Mouse (Mus musculus): ENCODE measurements at regions not wholly inside any gene's neighbourhood (a gene's known extent, or its start where the extent isn't known, plus 50 kb on each side); places are given as distances from the start of the nearest gene placed in this dataset.

GRCm38 (mm10) chr3:18868117-18868739 lies 760.2 kb downstream of the 1700064H15Rik start:
- H3K4me1 ChIP-seq (ENCODE audit: control insufficient read depth, insufficient read depth, insufficient read length, low read length) = no peaks in the 10 kb centered on the region; the same call in 1 of the 2 replicates
- H3K4me3 ChIP-seq (ENCODE audit: low read depth, low read length) = no peak overlapping the region
- TF ChIP-seq POLR2A (IDR thresholded peaks at IDR 0.05; ENCODE audit: low read depth, low read length) = no peak
- no peak for TF ChIP-seq CTCF (IDR thresholded peaks at IDR 0.05; ENCODE audit: extremely low read depth, insufficient read length, insufficient replicate concordance, low read depth, low read length)
- WGBS = 65% methylated on average over 4 of the region's 4 CpGs
- no peaks in the 10 kb centered on the region for H3K27me3 ChIP-seq (ENCODE audit: control insufficient read depth, insufficient read depth, low read length)
- H3K27ac ChIP-seq (ENCODE audit: insufficient read depth, low read depth, low read length) = peak overlapping the region; percentile 67
- H3K36me3 ChIP-seq (ENCODE audit: control insufficient read depth, insufficient read depth, low read length) = no peaks in the 10 kb centered on the region

- no peak for TF ChIP-seq POLR2A (IDR thresholded peaks at IDR 0.05; ENCODE audit: low read depth, low read length)
- no peak for TF ChIP-seq CTCF (IDR thresholded peaks at IDR 0.05; ENCODE audit: extremely low read depth, insufficient read length, insufficient replicate concordance, low read depth, low read length)
- WGBS = 39% methylated on average over 2 of the region's 2 CpGs
Observed at GRCm38 (mm10) chr3:18868758-18869157, 759.7 kb downstream of the 1700064H15Rik start.

GRCm38 (mm10) chr3:18877060-18877459 lies 751.4 kb downstream of the 1700064H15Rik start:
- Histone ChIP-seq H3K27ac (ENCODE audit: insufficient read depth, low read depth, low read length) (no peak overlapping the region), H3K36me3 (ENCODE audit: control insufficient read depth, insufficient read depth, low read length) (no peaks in the 10 kb centered on the region), H3K4me3 (ENCODE audit: low read depth, low read length) (no peak overlapping the region), H3K4me1 (ENCODE audit: control insufficient read depth, insufficient read depth, insufficient read length, low read length) (no peaks in the 10 kb centered on the region), H3K27me3 (ENCODE audit: control insufficient read depth, insufficient read depth, low read length) (no peaks in the 10 kb centered on the region)
- 80% methylated on average over 1 of the region's 1 CpGs for WGBS
- TF ChIP-seq POLR2A (IDR thresholded peaks at IDR 0.05; ENCODE audit: low read depth, low read length) (no peak), CTCF (IDR thresholded peaks at IDR 0.05; ENCODE audit: extremely low read depth, insufficient read length, insufficient replicate concordance, low read depth, low read length) (no peak)

More at GRCm38 (mm10) chr3:18868758-18869157, 759.7 kb downstream of the 1700064H15Rik start:
- Histone ChIP-seq H3K4me3 (ENCODE audit: low read depth, low read length) (no peak overlapping the region), H3K27me3 (ENCODE audit: control insufficient read depth, insufficient read depth, low read length) (no peaks in the 10 kb centered on the region), H3K36me3 (ENCODE audit: control insufficient read depth, insufficient read depth, low read length) (no peaks in the 10 kb centered on the region), H3K4me1 (ENCODE audit: control insufficient read depth, insufficient read depth, insufficient read length, low read length) (no peaks in the 10 kb centered on the region; the same call in 1 of the 2 replicates), H3K27ac (ENCODE audit: insufficient read depth, low read depth, low read length) (peak overlapping the region; percentile 67)

GRCm38 (mm10) chr3:18877572-18877971 lies 750.9 kb downstream of the 1700064H15Rik start:
- Histone ChIP-seq H3K4me3 (ENCODE audit: low read depth, low read length) (no peak overlapping the region), H3K27me3 (ENCODE audit: control insufficient read depth, insufficient read depth, low read length) (no peaks in the 10 kb centered on the region), H3K27ac (ENCODE audit: insufficient read depth, low read depth, low read length) (no peak overlapping the region), H3K4me1 (ENCODE audit: control insufficient read depth, insufficient read depth, insufficient read length, low read length) (no peaks in the 10 kb centered on the region), H3K36me3 (ENCODE audit: control insufficient read depth, insufficient read depth, low read length) (no peaks in the 10 kb centered on the region)
- 78% methylated on average over 3 of the region's 3 CpGs for whole genome bisulfite sequencing
- TF ChIP-seq POLR2A (IDR thresholded peaks at IDR 0.05; ENCODE audit: low read depth, low read length) (no peak), CTCF (IDR thresholded peaks at IDR 0.05; ENCODE audit: extremely low read depth, insufficient read length, insufficient replicate concordance, low read depth, low read length) (no peak)

- TF ChIP-seq POLR2A (IDR thresholded peaks at IDR 0.05; ENCODE audit: low read depth, low read length) (no peak), CTCF (IDR thresholded peaks at IDR 0.05; ENCODE audit: extremely low read depth, insufficient read length, insufficient replicate concordance, low read depth, low read length) (no peak)
Observed at GRCm38 (mm10) chr3:18881186-18881585, 747.3 kb downstream of the 1700064H15Rik start.

GRCm38 (mm10) chr3:18892813-18893212 lies 735.7 kb downstream of the 1700064H15Rik start:
- H3K4me3 ChIP-seq (ENCODE audit: low read depth, low read length) = no peak overlapping the region
- no peak for TF ChIP-seq CTCF (IDR thresholded peaks at IDR 0.05; ENCODE audit: extremely low read depth, insufficient read length, insufficient replicate concordance, low read depth, low read length)
- no peak for TF ChIP-seq POLR2A (IDR thresholded peaks at IDR 0.05; ENCODE audit: low read depth, low read length)
- no peaks in the 10 kb centered on the region for H3K4me1 ChIP-seq (ENCODE audit: control insufficient read depth, insufficient read depth, insufficient read length, low read length)
- H3K27me3 ChIP-seq (ENCODE audit: control insufficient read depth, insufficient read depth, low read length) = no peaks in the 10 kb centered on the region
- 80% methylated on average over 2 of the region's 2 CpGs for WGBS
- H3K36me3 ChIP-seq (ENCODE audit: control insufficient read depth, insufficient read depth, low read length) = no peaks in the 10 kb centered on the region
- H3K27ac ChIP-seq (ENCODE audit: insufficient read depth, low read depth, low read length) = no peak overlapping the region

More at GRCm38 (mm10) chr3:18881186-18881585, 747.3 kb downstream of the 1700064H15Rik start:
- Histone ChIP-seq H3K27ac (ENCODE audit: insufficient read depth, low read depth, low read length) (no peak overlapping the region), H3K27me3 (ENCODE audit: control insufficient read depth, insufficient read depth, low read length) (no peaks in the 10 kb centered on the region), H3K4me3 (ENCODE audit: low read depth, low read length) (no peak overlapping the region), H3K36me3 (ENCODE audit: control insufficient read depth, insufficient read depth, low read length) (no peaks in the 10 kb centered on the region), H3K4me1 (ENCODE audit: control insufficient read depth, insufficient read depth, insufficient read length, low read length) (no peaks in the 10 kb centered on the region)
- WGBS = 48% methylated on average over 2 of the region's 2 CpGs

GRCm38 (mm10) chr3:18905769-18906168 lies 722.7 kb downstream of the 1700064H15Rik start:
- H3K27me3 ChIP-seq (ENCODE audit: control insufficient read depth, insufficient read depth, low read length) = no peaks in the 10 kb centered on the region
- no peak overlapping the region for H3K27ac ChIP-seq (ENCODE audit: insufficient read depth, low read depth, low read length)
- TF ChIP-seq CTCF (IDR thresholded peaks at IDR 0.05; ENCODE audit: extremely low read depth, insufficient read length, insufficient replicate concordance, low read depth, low read length) (no peak), POLR2A (IDR thresholded peaks at IDR 0.05; ENCODE audit: low read depth, low read length) (no peak)
- no peaks in the 10 kb centered on the region for H3K36me3 ChIP-seq (ENCODE audit: control insufficient read depth, insufficient read depth, low read length)
- no peaks in the 10 kb centered on the region for H3K4me1 ChIP-seq (ENCODE audit: control insufficient read depth, insufficient read depth, insufficient read length, low read length)
- H3K4me3 ChIP-seq (ENCODE audit: low read depth, low read length) = no peak overlapping the region
- 57% methylated on average over 3 of the region's 3 CpGs for WGBS

All from small intestine, adult 2 months (tissue).